Mouse (Mus musculus) erythroid progenitor cell, adult 5-6 weeks (primary cell): ENCODE measurements around the gene Ccdc130. TPM values are rescaled to one million over a fixed set of nuclear protein-coding genes. Genes with fewer than 3 reads are reported as not detected.

ENCODE experiments used
- ATAC-seq: replicated peaks from 2 replicates; pipeline ENCODE4 v1.8.0; 2016; ENCODE audit warnings: moderate number of reproducible peaks, mild to moderate bottlenecking, moderate TSS enrichment, inconsistent platforms; ENCODE audit not compliant: poor library complexity, low FRiP score, severe bottlenecking
- total RNA-seq, 2 experiments: library from RNA; stranded (forward) in 1 of 2; stranded (reverse) in 1 of 2; fragments of 150-400 nt in 1 of 2; fragments of 186-747, 209-891 nt in 1 of 2; gene quantifications; 2 replicates each; pipeline versions ENCODE4 v1.2.3 to v1.2.4; 2015 to 2017; ENCODE audit warnings: low replicate concordance in 2 of 2

Ccdc130 gene
- total RNA-seq, 2 experiments from 2014 or later = 12.6 to 24.4 TPM

GRCm38 (mm10) chr8:84241167-84241566 is 29.0 kb downstream of the Ccdc130 start:
- no peak for ATAC-seq

- 0 out of 2 replicates have a peak, but pooled peaks have one; percentile 1 for ATAC-seq
Observed at GRCm38 (mm10) chr8:84237542-84238229, 32.5 kb downstream of the Ccdc130 start.

DNA sequence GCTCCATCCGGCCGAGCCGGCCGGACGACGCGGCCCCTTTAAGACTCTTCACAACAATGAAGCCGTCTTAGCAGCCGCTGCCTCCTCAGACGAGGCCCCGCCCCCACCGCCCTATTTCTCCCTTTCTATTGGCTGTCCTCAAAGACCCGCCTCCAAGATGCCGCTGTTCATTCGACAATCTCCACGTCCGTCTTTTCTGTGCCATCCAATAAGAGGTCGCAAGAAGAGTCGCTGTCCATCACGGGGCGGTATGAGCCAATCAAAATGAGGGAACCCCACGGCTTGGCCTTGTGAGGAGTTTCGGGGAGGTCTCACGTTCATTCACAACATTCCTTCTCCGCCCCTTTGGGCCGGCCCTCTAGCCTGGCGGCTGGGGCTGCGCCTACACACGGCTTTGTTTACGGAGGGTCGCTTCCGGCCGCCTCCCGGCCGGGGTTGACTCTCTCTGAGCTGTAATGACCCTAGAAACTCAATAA is 33.1 kb downstream of the Ccdc130 start, which contains the start of gene Zswim4:
Gene Zswim4, minus strand, starts transcription at position 58 of the 476 bp plus-strand sequence.
- peak; percentile 97 for ATAC-seq

DNA sequence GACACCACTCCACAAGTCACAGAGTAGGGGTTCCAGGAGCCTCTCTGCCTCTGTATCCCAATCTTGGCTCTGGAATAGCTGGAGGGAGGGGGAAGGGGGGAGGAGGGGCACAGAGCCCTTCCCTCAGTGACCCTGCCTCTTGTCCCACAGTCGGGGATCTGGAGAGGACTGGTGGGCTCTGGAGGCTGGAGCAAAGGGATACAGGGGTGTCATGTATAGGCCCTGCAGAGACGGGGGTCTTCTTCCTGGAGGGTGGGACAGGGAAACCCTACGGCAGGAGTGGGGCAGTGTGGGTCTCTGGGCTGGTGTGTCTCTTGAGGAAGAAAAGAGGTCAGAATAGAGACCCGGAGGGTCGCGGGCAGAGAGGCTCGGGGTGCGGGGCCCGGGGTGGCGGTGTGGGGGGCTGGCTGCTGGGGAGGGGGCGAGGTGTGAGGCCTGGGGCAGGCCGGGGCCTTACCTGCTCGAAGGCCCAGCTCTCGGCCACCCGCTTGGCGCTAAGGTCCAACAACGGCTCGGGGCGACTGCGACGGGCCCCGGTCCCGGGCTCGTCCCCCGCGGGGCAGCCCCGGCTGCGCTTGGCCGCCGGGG is 33.7 kb downstream of the Ccdc130 start:
- ATAC-seq = no peak

DNA sequence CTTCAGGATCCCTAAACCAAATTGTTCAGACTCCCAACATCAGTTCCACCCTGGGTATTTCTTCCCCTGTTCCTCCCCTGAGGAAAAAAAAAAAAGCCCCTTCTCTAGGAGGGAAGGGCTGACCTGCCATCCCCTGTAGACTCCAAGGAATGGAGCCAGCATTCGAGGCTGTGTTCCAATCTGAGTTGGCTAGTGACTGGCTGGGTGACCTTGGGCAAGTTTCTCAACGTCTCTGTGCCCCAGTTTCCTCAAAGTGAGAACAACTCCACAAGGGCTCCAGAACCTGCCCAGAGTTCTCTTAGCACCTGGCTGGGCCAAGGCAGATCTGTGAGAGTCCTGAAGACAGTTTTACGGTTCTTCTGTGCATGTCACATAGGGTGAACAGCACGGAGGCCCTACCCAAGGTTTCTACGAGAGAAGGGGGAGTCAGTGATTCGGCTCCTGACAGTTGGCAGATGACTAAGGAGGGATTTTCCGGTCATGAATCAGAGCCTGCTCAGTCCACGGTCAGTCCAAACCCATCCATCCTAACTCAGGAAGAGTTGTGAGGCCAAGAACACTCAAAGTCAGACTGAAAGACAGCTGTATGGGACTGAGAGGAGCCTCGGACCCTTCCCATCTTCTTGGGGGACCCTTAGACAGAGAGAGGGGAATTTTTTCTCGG is 34.3 kb downstream of the Ccdc130 start:
- ATAC-seq = no peak

DNA sequence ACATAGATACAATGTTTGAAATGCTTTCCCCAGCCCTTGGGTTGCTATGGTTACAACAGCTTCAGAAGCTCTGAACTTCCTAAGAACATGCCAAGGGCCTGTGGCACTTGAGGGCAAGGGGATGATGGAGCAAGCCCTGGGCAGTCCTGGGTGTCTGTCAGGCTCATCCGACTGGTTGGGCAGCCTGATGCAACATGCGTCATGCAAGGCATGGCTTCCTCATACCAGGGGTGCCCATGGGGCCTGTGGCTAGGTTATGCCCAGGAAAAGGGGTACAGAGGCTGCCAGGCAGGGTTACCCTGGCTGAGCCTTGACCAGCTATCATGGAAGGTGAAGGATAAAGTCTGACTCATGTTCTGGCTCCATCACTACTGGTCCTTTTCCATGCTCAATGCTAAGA is 37.1 kb downstream of the Ccdc130 start:
- ATAC-seq = no peak

DNA sequence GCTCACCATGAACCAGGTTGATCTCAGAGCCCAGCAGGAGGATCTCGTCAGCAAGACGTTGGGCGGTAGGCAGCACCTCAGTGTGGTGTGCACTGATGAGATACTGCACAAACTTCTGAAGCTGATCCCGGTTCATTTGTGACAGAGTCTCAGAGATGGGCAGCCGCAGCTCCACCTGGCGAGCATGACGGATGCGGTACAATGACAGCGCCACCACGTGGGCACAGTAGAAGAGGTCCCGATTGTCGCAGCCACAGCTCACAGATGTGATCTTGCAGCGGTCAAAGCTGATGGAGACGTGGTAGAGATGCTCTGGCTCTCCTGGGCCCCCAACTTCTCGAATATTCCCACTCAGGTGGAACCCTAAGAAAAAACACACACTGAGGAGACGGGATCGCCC is 39.4 kb downstream of the Ccdc130 start:
- ATAC-seq = no peak

DNA sequence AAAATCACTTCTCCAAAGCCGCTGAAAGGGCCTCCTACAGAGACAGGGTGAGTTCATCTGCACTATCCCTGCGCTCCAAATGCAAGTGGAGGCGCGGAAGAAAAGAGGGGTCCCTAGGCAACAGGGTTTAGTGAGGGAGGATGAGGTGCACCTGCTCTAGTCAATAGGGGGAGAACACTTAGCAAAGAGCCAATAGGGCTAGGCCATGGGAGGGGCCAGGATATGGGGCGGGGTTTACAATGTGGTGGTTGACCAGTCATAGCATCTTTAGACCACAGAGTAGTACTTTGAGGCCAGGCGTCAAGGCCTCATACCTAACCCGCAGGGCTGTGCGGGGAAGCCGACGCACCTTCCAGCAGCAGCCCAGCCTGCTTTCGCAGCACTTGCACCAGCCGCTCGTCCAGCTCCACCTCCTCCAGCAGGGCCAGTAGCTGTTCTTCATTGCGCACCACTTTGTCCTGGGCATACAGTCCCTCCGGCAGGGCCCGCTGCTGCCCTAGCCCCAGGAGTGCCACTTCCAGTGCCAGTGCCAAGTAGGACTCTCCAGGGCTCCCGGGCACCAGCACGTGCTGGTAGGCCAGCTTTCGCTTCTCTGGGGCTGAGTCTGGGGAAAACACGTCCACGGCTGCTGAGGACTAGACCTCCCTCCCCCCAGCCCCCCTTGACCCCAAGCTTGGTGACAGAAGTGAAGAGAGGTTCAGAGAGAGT is 46.7 kb downstream of the Ccdc130 start:
- no peak for ATAC-seq

- no peak; the same call in 1 of the 2 replicates for ATAC-seq
Observed at GRCm38 (mm10) chr8:84222566-84223165, 47.5 kb downstream of the Ccdc130 start.

DNA sequence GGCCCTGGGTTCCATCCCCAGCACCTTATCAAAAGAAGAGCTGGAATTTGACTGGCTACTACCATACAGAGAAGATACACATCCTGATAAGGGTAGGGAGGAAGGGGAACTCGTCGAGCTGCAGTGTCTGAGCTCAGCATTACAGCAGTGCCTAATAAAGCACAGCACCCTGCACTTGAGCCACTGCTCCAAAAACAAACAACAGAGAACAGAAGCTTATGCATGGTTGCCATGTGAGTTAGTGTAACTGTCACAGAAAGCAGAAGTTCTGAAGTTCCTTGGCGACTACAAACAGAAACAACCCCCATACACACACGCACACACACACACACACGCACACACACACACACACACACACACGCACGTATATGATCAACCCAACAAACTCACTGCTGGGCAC is 50.1 kb downstream of the Ccdc130 start:
- ATAC-seq = no peak

GRCm38 (mm10) chr8:84218143-84218542 is 52.0 kb downstream of the Ccdc130 start:
- ATAC-seq = no peak

DNA sequence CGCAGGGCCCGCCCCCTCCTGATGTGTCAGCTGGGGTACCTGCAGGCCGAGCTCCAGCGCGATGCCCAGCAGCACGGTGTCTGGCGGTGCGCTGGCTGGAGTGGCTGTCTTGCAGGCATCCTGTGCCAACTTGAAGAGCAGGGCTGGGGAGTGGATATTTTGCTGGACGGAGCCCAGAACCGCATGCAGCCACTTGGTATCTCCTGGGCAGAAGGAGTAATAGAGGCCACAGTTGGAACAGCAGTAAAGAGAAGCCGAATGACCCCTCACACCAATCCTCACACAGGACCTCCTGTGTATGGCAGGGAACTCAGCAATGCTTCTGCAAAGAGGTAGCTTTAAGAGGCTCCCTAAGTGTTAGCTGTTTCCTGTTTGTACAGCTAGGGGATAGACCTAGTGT is 53.0 kb downstream of the Ccdc130 start:
- ATAC-seq = no peak

GRCm38 (mm10) chr8:84213277-84213676 is 56.9 kb downstream of the Ccdc130 start:
- ATAC-seq = no peak

DNA sequence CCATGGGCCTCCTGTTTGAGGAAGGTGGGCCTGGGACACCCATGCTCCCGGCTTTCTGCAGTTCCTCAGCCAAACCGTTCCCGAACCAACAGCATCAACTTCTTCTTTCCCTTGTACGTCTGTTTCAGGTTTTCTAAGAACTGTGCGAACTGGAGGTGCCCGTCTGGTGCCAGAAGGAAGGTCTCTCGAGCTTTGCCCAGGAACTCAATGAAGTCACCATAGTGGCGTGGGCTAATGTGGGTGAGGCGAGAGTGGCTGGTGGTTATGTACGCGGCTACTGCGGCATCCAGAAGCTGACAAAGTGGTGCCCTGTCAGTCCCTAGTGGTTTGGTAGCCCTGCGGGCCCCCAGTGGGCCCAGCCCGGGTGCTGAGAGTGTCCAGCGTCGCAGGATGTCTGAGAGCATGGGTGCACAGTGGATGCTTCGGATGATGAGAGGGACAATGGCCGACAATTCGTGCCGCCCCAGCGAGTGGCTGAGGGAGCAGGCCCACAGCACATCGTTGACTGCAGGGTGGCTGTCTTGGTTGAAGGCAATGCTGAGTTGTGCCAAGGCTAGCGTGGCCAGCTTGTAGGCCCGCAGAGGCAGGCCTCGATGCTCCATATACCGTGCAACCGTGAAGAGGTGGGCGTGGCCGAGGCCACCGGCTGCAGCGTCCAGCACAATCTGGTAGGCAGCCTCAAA is 58.2 kb downstream of the Ccdc130 start:
- no peak for ATAC-seq

GRCm38 (mm10) chr8:84211202-84211601 is 59.0 kb downstream of the Ccdc130 start:
- no peak for ATAC-seq

DNA sequence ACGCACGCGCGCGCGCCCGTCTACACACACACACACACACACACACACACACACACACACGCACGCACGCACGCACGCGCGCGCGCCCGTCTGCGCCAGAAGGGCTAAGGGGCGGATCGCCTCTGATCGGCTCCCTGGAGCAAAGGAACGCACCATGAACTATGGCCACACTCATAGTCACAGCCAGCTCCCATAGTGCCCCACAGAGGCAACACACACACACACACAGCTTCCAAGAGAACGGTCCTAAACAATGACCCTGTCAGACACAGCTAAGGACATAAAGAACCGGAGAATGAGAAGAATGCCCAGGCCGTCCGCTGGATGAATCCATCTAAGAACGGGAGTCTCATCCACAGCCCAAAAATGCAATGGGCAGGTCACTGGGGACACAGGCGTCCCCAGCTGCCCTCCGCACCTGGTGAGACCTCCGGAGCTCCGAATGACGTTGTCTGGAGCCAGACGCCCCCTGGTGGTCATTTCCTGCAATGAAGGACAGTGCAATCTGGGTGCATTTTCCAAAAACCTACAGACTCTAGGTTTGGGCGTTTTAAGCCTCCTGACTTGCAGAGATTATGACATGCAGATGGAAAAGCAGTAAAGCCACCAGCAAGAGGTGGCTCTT is 59.9 kb downstream of the Ccdc130 start:
- peak; percentile 73 for ATAC-seq

- ATAC-seq = no peak
Observed at GRCm38 (mm10) chr8:84208381-84209380, 61.5 kb downstream of the Ccdc130 start.

DNA sequence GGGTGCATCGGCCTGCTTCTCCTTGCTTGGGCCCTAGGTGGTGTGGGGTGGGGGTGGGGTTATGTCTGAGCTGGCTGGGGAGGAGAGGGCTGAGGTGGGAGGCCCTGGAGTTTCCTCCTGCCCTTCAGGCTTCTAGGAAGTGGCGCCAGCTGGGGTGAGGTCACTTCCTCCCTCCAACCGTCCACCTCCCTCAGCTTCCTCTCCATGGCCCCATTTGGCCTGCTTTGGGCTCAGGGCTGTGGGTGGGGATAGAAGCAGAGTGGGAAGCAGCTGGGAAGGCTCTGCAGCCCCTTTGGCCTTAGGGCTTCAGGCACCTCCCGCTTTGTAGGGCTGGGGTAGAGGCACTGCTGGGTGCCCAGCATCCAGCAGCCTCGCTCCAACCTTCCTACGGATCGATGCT is 62.4 kb downstream of the Ccdc130 start:
- no peak for ATAC-seq
